Mouse (Mus musculus) liver, postnatal 0 days (tissue): Measurements from ENCODE around the gene Tns1. TPM values are rescaled to one million over a fixed set of nuclear protein-coding genes. Genes with fewer than 3 reads are reported as not detected.

ENCODE experiments used
- ATAC-seq: fragments of 200-750 bp; cut with Nextera tagmentation; 2 replicates; pipeline ENCODE4 v1.8.0; 2017; ENCODE audit warnings: mild to moderate bottlenecking, moderate library complexity
- DNase-seq: peaks from one replicate; pipeline ENCODE4 v3.0.0-alpha.2; 2016
- H3K27ac ChIP-seq: fragments of 300-500 bp; sonication (generic); 2 replicates; pipeline ENCODE4 v1.5.1; 2014; ENCODE audit warnings: antibody characterized with exemption, moderate library complexity, mild to moderate bottlenecking, low read depth
- H3K27me3 ChIP-seq: fragments of 300-500 bp; sonication (generic); 2 replicates; pipeline ENCODE4 v1.6.1; 2014; ENCODE audit warnings: low read length, control low read depth, mixed read lengths; ENCODE audit not compliant: insufficient read depth
- H3K36me3 ChIP-seq: fragments of 300-500 bp; sonication (generic); replicated peaks from 2 replicates; pipeline ENCODE4 v1.6.1; 2014; ENCODE audit warnings: mild to moderate bottlenecking, control low read depth, low read length, moderate library complexity, mixed read lengths; ENCODE audit not compliant: insufficient read depth
- H3K4me1 ChIP-seq: fragments of 300-500 bp; sonication (generic); 2 replicates; pipeline ENCODE4 v1.6.1; 2014; ENCODE audit warnings: antibody characterized with exemption, mild to moderate bottlenecking, control low read depth; ENCODE audit not compliant: insufficient read depth
- H3K4me2 ChIP-seq: fragments of 300-500 bp; sonication (generic); 2 replicates; pipeline ENCODE4 v1.6.1; 2014; ENCODE audit warnings: low read depth, mild to moderate bottlenecking, low read length, moderate library complexity, mixed read lengths
- H3K4me3 ChIP-seq: fragments of 300-500 bp; sonication (generic); 2 replicates; pipeline ENCODE4 v1.5.1; 2014; ENCODE audit warnings: low read depth, low read length
- H3K9ac ChIP-seq: fragments of 300-500 bp; sonication (generic); replicated peaks from 2 replicates; pipeline ENCODE4 v1.6.1; 2014; ENCODE audit warnings: mild to moderate bottlenecking, moderate library complexity
- H3K9me3 ChIP-seq: fragments of 300-500 bp; sonication (generic); 2 replicates; pipeline ENCODE4 v1.6.1; 2016; ENCODE audit warnings: mild to moderate bottlenecking, control low read depth, low read length, mixed read lengths
- CTCF ChIP-seq: sonication (generic); IDR thresholded peaks from 2 replicates; pipeline ENCODE4 v1.5.1; 2016; ENCODE audit warnings: antibody characterized with exemption, low read depth
- EP300 ChIP-seq: IDR thresholded peaks from 2 replicates; pipeline ENCODE4 v1.6.1; 2016; ENCODE audit warnings: antibody characterized with exemption, low read depth, mild to moderate bottlenecking
- WGBS: fragments of 180-500 bp; shearing (Covaris S2); extraction: QIAGEN DNeasy Blood & Tissue Kit; methylation state at CpG from one replicate; pipeline ENCODE4 v1.1.7; 2014; ENCODE audit not compliant: insufficient replicate concordance; 5-methylcytosine and 5-hydroxymethylcytosine counted together
- polyA plus RNA-seq: library from polyadenylated mRNA; unstranded; fragments of >200 nt; fragmentation: Nextera tagmentation; extraction: Ambion mirVana; gene quantifications from 2 replicates; pipeline ENCODE4 v1.2.1, GENCODE M21; 2015

Gene Tns1
- polyA plus RNA-seq, 1 experiment from 2014 or later, result 12.1 TPM

- H3K27me3 ChIP-seq, result peaks cover 8% of the 10 kb centered on the region; the same call in 1 of the 2 replicates
- no peaks in the 10 kb centered on the region for H3K36me3 ChIP-seq
- H3K9me3 ChIP-seq, result no peaks in the 10 kb centered on the region
- whole genome bisulfite sequencing, result 71% methylated on average over 6 of the region's 6 CpGs
- TF ChIP-seq CTCF (no peak), EP300 (no peak)
- H3K4me1 ChIP-seq, result no peaks in the 10 kb centered on the region
- no peak overlapping the region for H3K4me3 ChIP-seq
- DNase-seq, result no peak
- ATAC-seq, result no peak
- no peak overlapping the region for H3K27ac ChIP-seq
- no peak overlapping the region for H3K9ac ChIP-seq
- no peak overlapping the region for H3K4me2 ChIP-seq
Observed at GRCm38 (mm10) chr1:74117876-74118275, 6.4 kb downstream of the Tns1 start.

GRCm38 (mm10) chr1:74113071-74113470 is 11.2 kb downstream of the Tns1 start:
- no peak overlapping the region for H3K27ac ChIP-seq
- no peak for ATAC-seq
- DNase-seq, result no peak
- H3K4me3 ChIP-seq, result no peak overlapping the region
- H3K27me3 ChIP-seq, result no peaks in the 10 kb centered on the region
- no peak overlapping the region for H3K4me2 ChIP-seq
- no peaks in the 10 kb centered on the region for H3K9me3 ChIP-seq
- no peaks in the 10 kb centered on the region for H3K36me3 ChIP-seq
- WGBS, result 50% methylated on average over 3 of the region's 3 CpGs
- H3K4me1 ChIP-seq, result peaks cover 5% of the 10 kb centered on the region; the same call in 1 of the 2 replicates
- no peak overlapping the region for H3K9ac ChIP-seq
- TF ChIP-seq EP300, result no peak
- no peak for TF ChIP-seq CTCF

GRCm38 (mm10) chr1:74111696-74112030 is 12.6 kb downstream of the Tns1 start:
- Histone ChIP-seq H3K4me2 (no peak overlapping the region), H3K9ac (no peak overlapping the region), H3K27ac (no peak overlapping the region), H3K4me3 (no peak overlapping the region), H3K4me1 (peaks cover 5% of the 10 kb centered on the region; the same call in 1 of the 2 replicates), H3K27me3 (no peaks in the 10 kb centered on the region), H3K9me3 (no peaks in the 10 kb centered on the region), H3K36me3 (no peaks in the 10 kb centered on the region)
- DNase-seq (no peak), ATAC-seq (no peak)
- no peak for TF ChIP-seq CTCF
- no peak for TF ChIP-seq EP300
- 56% methylated on average over 6 of the region's 6 CpGs for WGBS

GRCm38 (mm10) chr1:74110932-74111695 is 13.1 kb downstream of the Tns1 start:
- TF ChIP-seq CTCF, result no peak
- TF ChIP-seq EP300, result no peak
- no peak for DNase-seq
- ATAC-seq, result no peak
- Histone ChIP-seq H3K27ac (no peak overlapping the region), H3K36me3 (no peaks in the 10 kb centered on the region), H3K9me3 (no peaks in the 10 kb centered on the region), H3K27me3 (no peaks in the 10 kb centered on the region), H3K4me1 (peaks cover 5% of the 10 kb centered on the region; the same call in 1 of the 2 replicates), H3K4me2 (no peak overlapping the region), H3K4me3 (no peak overlapping the region), H3K9ac (no peak overlapping the region)
- WGBS, result 61% methylated on average over 8 of the region's 8 CpGs

- WGBS, result 59% methylated on average over 2 of the region's 2 CpGs
- H3K9ac ChIP-seq, result no peak overlapping the region
- H3K4me1 ChIP-seq, result peaks cover 5% of the 10 kb centered on the region; the same call in 1 of the 2 replicates
- no peak overlapping the region for H3K4me2 ChIP-seq
- ATAC-seq (peak; percentile 77), DNase-seq (no peak)
- H3K36me3 ChIP-seq, result no peaks in the 10 kb centered on the region
- no peaks in the 10 kb centered on the region for H3K27me3 ChIP-seq
- TF ChIP-seq EP300, result no peak
- no peak for TF ChIP-seq CTCF
- no peaks in the 10 kb centered on the region for H3K9me3 ChIP-seq
- H3K4me3 ChIP-seq, result no peak overlapping the region
- H3K27ac ChIP-seq, result no peak overlapping the region
Observed at GRCm38 (mm10) chr1:74109670-74110069, 14.6 kb downstream of the Tns1 start.

GRCm38 (mm10) chr1:74107931-74108618 is 16.2 kb downstream of the Tns1 start:
- Histone ChIP-seq H3K4me3 (no peak overlapping the region), H3K4me2 (no peak overlapping the region), H3K27me3 (peaks cover 3% of the 10 kb centered on the region; the same call in 1 of the 2 replicates), H3K9ac (no peak overlapping the region), H3K36me3 (no peaks in the 10 kb centered on the region), H3K27ac (no peak overlapping the region), H3K9me3 (no peaks in the 10 kb centered on the region), H3K4me1 (peaks cover 5% of the 10 kb centered on the region; the same call in 1 of the 2 replicates)
- DNase-seq, result no peak
- no peak for ATAC-seq
- TF ChIP-seq CTCF, result no peak
- TF ChIP-seq EP300, result no peak
- WGBS, result 64% methylated on average over 4 of the region's 5 CpGs
